Comparison of ENCODE assay signal across 23 mouse cellular contexts in the genomic region with DNA sequence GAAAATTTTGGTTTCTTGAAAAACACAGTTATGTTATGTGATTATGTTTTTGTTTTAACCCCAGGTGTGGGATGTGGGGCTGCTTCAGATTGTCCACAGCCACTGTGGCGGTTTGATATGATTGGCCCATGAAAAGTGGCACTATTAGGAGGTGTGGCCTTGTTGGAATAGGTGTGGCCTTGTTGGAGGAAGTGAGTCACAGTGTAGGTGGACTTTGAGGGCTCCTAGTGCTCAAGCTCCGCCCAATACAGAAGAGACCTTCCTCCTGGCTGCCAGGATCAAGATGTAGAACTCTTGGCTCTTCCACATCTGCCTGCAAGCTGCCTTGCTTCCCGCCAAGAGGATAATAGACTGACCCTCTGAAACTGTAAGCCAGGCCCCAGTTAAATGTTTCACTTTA. TPM values are rescaled to one million over a fixed set of nuclear protein-coding genes. Genes with fewer than 3 reads are reported as not detected.
"Had no signal": no experiment of that assay in that cellular context is flagged by ENCODE, and none has a peak within 500 bp of the region (broad histone marks: within the 10 kb centered on the region; RNA-seq: fewer than 3 reads in every experiment).

No protein-coding gene starts in this region.

- H3K27ac ChIP-seq: lung, embryonic 15.5 days; midbrain, embryonic 10.5 days; midbrain, embryonic 12.5 days; neural tube, embryonic 13.5 days; neural tube, embryonic 15.5 days had no signal

- H3K4me1 ChIP-seq: lung, embryonic 15.5 days; midbrain, embryonic 10.5 days; midbrain, embryonic 12.5 days; neural tube, embryonic 13.5 days; neural tube, embryonic 15.5 days had no signal

- H3K27me3 ChIP-seq: lung, embryonic 15.5 days; midbrain, embryonic 12.5 days; neural tube, embryonic 13.5 days; neural tube, embryonic 15.5 days had no signal

- H3K36me3 ChIP-seq: lung, embryonic 15.5 days; midbrain, embryonic 10.5 days; midbrain, embryonic 12.5 days; neural tube, embryonic 13.5 days; neural tube, embryonic 15.5 days had no signal

- H3K9me3 ChIP-seq: lung, embryonic 15.5 days; midbrain, embryonic 10.5 days; midbrain, embryonic 12.5 days; neural tube, embryonic 13.5 days; neural tube, embryonic 15.5 days had no signal

- ATAC-seq: lung, postnatal 0 days; midbrain, embryonic 16.5 days had no signal

- H3K4me2 ChIP-seq: lung, embryonic 15.5 days; midbrain, embryonic 12.5 days; neural tube, embryonic 13.5 days; neural tube, embryonic 15.5 days had no signal

- H3K4me3 ChIP-seq: lung, embryonic 15.5 days; midbrain, embryonic 10.5 days; midbrain, embryonic 12.5 days; myocyte; neural tube, embryonic 13.5 days; neural tube, embryonic 15.5 days had no signal

- H3K9ac ChIP-seq: lung, embryonic 15.5 days; midbrain, embryonic 12.5 days; neural tube, embryonic 13.5 days; neural tube, embryonic 15.5 days had no signal

- DNase-seq: lung, adult 2 months; lung, postnatal 14 days; lung, postnatal 36 days; midbrain, embryonic 14.5 days; retina, postnatal 1 day; right cerebral cortex, adult 18-20 months; right cerebral cortex, postnatal 25 days; right cerebral cortex, postnatal 4 days; spleen, adult 18-20 months; thymus, adult 18-20 months; thymus, postnatal 14 days; thymus, postnatal 36 days had no signal

RNA-seq across cellular contexts. Expression of gene Il27, which starts 18.0 kb away (rescaled TPM):
- polyA plus RNA-seq: lung, embryonic 15.5 days; midbrain, embryonic 10.5 days; midbrain, embryonic 12.5 days; midbrain, embryonic 14.5 days; midbrain, embryonic 16.5 days; myocyte; neural tube, embryonic 11.5 days; neural tube, embryonic 13.5 days; neural tube, embryonic 15.5 days; stomach, embryonic 14.5 days; stomach, embryonic 16.5 days had no signal
